Mouse (Mus musculus): ENCODE results near the gene Ntf5. TPM values are rescaled to one million over a fixed set of nuclear protein-coding genes. Genes with fewer than 3 reads are reported as not detected.
"Not testable (repeated sequence)": the region's sequence is repeated elsewhere in the genome, so short reads cannot be mapped to it uniquely, and the experiment has no call there.

Gene Ntf5
- polyA plus RNA-seq, 1 experiment from 2014 or later = 0.43 TPM

DNA sequence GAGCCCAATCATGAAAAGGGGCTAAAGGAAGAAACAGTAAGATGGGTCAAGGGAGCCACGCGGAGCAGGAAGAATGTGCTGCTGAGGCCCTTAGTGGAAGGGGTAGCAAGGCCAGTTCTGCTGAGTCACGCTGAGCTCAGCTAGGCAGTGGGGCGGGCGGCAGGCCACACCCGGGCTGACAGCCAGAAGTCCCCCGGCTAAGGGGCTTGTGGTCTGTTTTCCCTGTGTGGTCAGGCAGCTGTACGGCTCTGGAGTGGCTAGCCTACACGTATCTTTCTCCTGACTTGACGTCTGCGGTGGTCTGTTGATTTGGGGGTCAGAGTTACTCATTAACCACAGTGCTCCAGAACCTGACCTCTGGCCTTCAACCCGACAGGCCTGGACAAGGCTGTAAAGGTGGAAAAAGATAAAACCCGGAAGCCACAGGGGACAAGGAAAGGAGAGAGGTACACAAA, 47.4 kb downstream of the Ntf5 start:
- no peak overlapping the region for H3K9ac ChIP-seq (replicated peaks)
- H3K4me2 ChIP-seq (replicated peaks) = peak overlapping the region; percentile 52; the same call in 1 of the 2 replicates
- 53% methylated on average over 13 of the region's 13 CpGs for WGBS
- no peaks in the 10 kb centered on the region for H3K9me3 ChIP-seq
- H3K27ac ChIP-seq (replicated peaks) = peak overlapping the region; percentile 93
- no peak for ATAC-seq (ENCODE audit: low FRiP score, low read depth)
- no peak overlapping the region for H3K4me3 ChIP-seq
- H3K36me3 ChIP-seq = peaks cover 63% of the 10 kb centered on the region
- H3K4me1 ChIP-seq = peaks cover 50% of the 10 kb centered on the region
- no peaks in the 10 kb centered on the region for H3K27me3 ChIP-seq

DNA sequence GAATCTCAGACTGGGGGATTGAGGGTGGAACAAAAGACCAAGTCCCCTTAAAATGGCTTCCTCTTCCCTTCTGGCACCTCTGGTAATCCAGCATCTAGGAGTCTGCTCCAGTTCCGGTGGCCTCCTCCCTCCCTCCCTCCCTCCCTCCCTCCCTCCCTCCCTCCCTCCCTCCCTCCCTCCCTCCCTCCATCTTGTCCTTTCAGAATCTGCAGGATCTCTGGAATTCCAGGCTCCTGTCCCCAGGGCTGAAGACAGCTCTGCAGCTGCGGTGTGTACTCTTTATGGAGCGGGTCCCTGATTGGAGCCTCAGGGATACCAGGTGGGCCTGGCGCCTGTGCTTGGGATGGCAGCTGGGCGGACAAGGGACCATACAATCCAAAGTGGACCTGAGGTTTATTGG, 47.8 kb downstream of the Ntf5 start:
- Histone ChIP-seq H3K4me2 (replicated peaks) (0 out of 2 replicates have a peak overlapping the region, but pooled peaks have one; percentile 52), H3K27me3 (no peaks in the 10 kb centered on the region), H3K4me3 (no peak overlapping the region), H3K27ac (replicated peaks) (peak overlapping the region; percentile 93), H3K4me1 (peaks cover 54% of the 10 kb centered on the region), H3K9ac (replicated peaks) (no peak overlapping the region), H3K36me3 (peaks cover 63% of the 10 kb centered on the region), H3K9me3 (no peaks in the 10 kb centered on the region)
- no peak for ATAC-seq (ENCODE audit: low FRiP score, low read depth)
- WGBS = 73% methylated on average over 5 of the region's 5 CpGs

DNA sequence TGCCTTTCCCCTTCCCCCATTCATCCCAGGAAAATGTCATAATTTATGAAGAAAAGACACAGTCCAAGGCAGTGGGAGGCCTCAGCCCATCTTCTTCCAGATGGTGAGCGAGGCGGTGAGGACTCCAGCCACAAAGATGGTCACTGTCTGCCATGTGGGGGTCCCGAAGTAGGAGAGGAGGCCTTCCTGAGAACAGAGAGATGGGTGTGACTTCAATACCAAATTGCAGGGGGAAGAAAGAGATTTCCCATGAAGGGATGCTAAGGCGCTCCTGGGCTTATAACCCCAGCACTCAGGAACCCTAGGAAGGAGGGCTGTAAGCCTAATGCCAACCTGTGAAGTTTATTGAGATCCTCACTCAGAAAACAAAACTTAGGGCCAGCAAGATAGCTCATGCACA, 48.3 kb downstream of the Ntf5 start:
- ATAC-seq (ENCODE audit: low FRiP score, low read depth) = no peak
- no peak overlapping the region for H3K4me3 ChIP-seq
- H3K27me3 ChIP-seq = no peaks in the 10 kb centered on the region
- no peak overlapping the region for H3K4me2 ChIP-seq (replicated peaks)
- no peak overlapping the region for H3K9ac ChIP-seq (replicated peaks)
- H3K36me3 ChIP-seq = peaks cover 60% of the 10 kb centered on the region
- peak overlapping the region; percentile 93 for H3K27ac ChIP-seq (replicated peaks)
- no peaks in the 10 kb centered on the region for H3K9me3 ChIP-seq
- H3K4me1 ChIP-seq = peaks cover 50% of the 10 kb centered on the region
- 95% methylated on average over 4 of the region's 4 CpGs for WGBS

DNA sequence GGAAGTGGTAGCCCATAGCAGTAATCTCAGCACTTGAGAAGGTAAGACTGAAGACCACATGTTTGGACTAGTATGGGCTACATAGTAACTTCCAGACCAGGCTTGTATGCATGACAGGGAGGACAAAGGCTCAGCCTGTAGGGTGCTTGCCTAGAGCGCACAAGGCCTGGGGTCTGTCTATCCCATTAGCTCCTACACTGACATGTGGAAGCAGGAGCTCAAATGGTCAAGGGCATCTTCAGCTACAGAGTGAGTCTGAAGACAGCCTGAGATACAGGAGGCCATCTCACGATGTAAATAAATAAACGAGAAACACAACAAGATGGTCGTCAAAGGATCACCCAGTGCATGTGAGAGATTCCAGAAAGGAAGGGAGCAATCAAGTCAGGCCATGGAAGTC, 48.8 kb downstream of the Ntf5 start:
- no peak overlapping the region for H3K4me3 ChIP-seq
- no peak overlapping the region for H3K27ac ChIP-seq (replicated peaks)
- H3K4me1 ChIP-seq = peaks cover 49% of the 10 kb centered on the region
- 94% methylated on average over 4 of the region's 4 CpGs for WGBS
- ATAC-seq (ENCODE audit: low FRiP score, low read depth) = no peak
- H3K27me3 ChIP-seq = no peaks in the 10 kb centered on the region
- peaks cover 55% of the 10 kb centered on the region for H3K36me3 ChIP-seq
- no peak overlapping the region for H3K4me2 ChIP-seq (replicated peaks)
- H3K9ac ChIP-seq (replicated peaks) = no peak overlapping the region
- no peaks in the 10 kb centered on the region for H3K9me3 ChIP-seq

DNA sequence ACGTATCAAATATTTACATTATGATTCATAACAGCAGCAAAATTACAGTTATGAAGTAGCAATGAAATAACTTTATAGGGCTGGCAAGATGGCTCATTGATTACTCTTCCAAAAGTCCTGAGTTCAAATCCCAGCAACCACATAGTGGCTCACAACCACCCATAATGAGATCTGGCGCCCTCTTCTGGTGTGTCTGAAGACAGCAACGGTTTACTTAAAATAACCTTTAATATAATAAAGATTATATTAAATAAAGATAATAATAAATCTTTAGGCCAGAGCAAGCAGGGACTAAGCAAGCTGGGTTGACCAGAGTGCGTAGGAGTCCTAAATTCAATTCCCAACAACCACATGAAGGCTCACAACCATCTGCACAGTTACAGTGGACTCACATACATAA, 49.4 kb downstream of the Ntf5 start:
- ATAC-seq (ENCODE audit: low FRiP score, low read depth); H3K9ac ChIP-seq (replicated peaks); H3K4me2 ChIP-seq (replicated peaks); H3K27me3 ChIP-seq; H3K4me3 ChIP-seq; H3K9me3 ChIP-seq; H3K27ac ChIP-seq (replicated peaks): not testable (repeated sequence)
- peaks cover 44% of the 10 kb centered on the region for H3K4me1 ChIP-seq
- peaks cover 49% of the 10 kb centered on the region for H3K36me3 ChIP-seq
- WGBS = 81% methylated on average over 4 of the region's 4 CpGs

DNA sequence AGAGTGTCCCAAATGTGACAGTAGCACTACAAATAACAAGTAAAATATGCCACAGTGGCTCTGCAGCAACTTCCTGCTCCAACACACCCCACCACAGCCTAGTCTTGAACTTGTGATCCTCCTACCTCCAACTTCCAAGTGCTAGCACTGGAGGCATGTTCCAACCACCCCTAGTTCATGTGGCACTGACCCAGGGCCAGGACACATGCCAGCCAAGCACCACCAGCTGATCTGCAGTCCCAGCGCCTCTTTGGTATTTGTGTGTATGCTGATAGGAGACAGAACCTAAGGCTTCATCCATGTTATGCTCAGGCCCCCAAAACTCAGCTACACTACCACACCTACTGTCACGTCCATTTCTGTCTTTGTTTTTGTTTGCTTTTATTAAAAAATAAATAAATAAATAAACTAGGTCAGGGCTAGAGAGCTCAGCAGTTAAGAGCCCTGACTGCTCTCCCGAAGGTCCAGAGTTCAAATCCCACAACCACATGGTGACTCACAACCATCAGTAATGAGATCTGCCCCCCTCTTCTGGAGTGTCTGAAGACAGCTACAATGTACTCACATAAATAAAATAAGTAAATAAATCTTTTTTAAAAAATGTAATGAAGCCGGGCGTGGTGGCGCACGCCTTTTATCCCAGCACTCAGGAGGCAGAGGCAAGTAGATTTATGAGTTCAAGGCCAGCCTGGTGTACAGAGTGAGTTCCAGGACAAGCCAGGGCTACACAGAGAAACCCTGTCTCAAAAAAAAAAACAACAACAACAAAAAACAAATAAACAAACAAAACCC, 50.7 kb downstream of the Ntf5 start:
- H3K36me3 ChIP-seq = peaks cover 43% of the 10 kb centered on the region
- H3K27ac ChIP-seq (replicated peaks) = no peak overlapping the region
- H3K4me3 ChIP-seq = no peak overlapping the region
- no peaks in the 10 kb centered on the region for H3K27me3 ChIP-seq
- H3K4me1 ChIP-seq = peaks cover 38% of the 10 kb centered on the region
- H3K9ac ChIP-seq (replicated peaks) = no peak overlapping the region
- WGBS = 97% methylated on average over 7 of the region's 7 CpGs
- no peaks in the 10 kb centered on the region for H3K9me3 ChIP-seq
- ATAC-seq (ENCODE audit: low FRiP score, low read depth) = no peak
- no peak overlapping the region for H3K4me2 ChIP-seq (replicated peaks)

DNA sequence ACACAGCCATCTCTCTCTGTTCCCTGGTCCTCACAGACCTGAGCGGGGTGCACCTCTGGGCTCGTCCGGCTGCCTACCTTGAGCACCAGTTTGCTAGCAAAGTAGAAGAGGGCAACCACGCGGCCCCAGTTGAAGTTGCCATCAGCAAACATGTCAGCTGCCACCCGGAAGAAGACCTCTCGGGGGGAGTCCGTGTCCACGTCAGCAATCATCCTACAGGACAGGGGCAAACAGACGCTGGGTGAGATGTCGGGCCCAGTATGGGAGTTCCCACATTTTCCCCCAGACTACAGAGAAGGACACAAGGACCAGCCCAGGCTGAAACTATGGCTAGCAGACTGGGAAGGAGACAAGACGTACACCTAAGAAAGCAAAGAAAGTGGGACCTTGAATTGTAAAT, 51.6 kb downstream of the Ntf5 start:
- no peak overlapping the region for H3K4me3 ChIP-seq
- ATAC-seq (ENCODE audit: low FRiP score, low read depth) = no peak
- no peak overlapping the region for H3K9ac ChIP-seq (replicated peaks)
- peaks cover 36% of the 10 kb centered on the region for H3K4me1 ChIP-seq
- H3K27ac ChIP-seq (replicated peaks) = no peak overlapping the region
- H3K4me2 ChIP-seq (replicated peaks) = peak overlapping the region; percentile 89; the same call in 1 of the 2 replicates
- no peaks in the 10 kb centered on the region for H3K27me3 ChIP-seq
- H3K36me3 ChIP-seq = peaks cover 43% of the 10 kb centered on the region
- WGBS = 96% methylated on average over 12 of the region's 12 CpGs
- H3K9me3 ChIP-seq = no peaks in the 10 kb centered on the region

DNA sequence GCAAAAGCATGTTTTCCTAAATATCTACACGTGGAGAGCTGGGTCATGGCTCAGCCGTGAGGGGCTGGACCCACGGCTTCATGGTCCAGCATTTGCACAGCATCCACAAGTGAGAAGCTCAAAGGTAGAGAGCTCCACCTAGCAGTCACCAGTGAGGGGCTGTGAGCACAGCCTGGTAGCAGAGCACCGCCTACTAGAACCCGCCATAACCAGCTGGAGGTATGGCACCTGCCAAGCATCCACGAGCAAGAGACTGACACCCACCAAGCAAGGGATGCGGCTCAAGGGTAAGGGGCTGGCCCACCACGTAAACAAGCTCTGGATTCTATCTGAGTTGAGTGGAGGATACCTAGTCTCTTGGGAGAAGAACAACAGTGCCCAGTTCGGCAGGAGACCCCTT, 52.1 kb downstream of the Ntf5 start:
- WGBS = 83% methylated on average over 9 of the region's 9 CpGs
- Histone ChIP-seq H3K9ac (replicated peaks) (peak overlapping the region; percentile 87), H3K27ac (replicated peaks) (no peak overlapping the region)

DNA sequence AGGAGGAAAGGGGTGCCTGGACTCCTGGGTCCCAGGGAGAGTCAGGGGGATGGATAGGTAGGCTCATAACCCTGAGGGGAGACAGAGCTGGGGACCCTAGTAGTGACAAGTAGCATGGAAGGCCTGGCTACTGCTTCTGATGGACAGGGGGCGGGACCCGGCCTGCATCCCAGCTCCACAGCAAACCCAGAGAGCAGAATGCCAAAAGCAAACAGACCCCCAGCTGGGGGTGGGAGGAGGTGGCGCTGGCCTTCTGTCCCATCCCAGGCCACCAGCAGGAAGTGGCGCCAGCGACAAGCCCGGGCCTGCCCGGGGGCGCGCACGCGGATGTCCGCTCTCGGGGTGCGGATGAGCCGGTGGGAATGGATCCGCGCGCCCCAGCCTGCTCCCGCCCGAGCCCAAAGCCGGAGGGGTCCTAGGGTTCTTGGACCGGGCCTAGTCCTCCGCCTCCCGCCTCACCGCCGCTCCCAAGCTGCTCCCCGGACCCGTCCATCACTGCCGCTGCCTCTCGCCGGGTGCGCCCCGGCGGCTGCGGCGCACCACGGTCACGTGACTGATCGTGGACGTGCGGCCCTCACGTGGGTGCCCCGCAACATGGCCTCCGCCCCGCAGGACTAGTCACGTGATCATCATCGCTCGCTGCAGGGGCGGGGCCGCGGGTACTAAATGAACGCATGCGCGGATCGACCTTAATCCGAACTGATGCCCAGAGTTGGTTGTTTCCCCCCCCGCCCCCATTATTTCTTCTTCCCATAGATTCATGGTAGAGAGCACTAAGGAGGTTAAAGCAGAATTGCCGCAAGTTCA, 53.0 kb downstream of the Ntf5 start, which contains the start of gene Bax:
Bax (minus strand) TSS at position 616 of the 807 bp plus-strand sequence.
- peak within 1 kb of the TSS; percentile 77 for H3K4me3 ChIP-seq
- H3K9me3 ChIP-seq = no peaks in the 10 kb centered on the region
- WGBS = under 1% methylated on average over 46 of the region's 58 CpGs
- H3K36me3 ChIP-seq = peaks cover 40% of the 10 kb centered on the region
- H3K4me2 ChIP-seq (replicated peaks) = peak within 1 kb of the TSS; percentile 89
- H3K4me1 ChIP-seq = peaks cover 23% of the 10 kb centered on the region
- H3K27me3 ChIP-seq = no peaks in the 10 kb centered on the region
- ATAC-seq (ENCODE audit: low FRiP score, low read depth) = peak; percentile 77
- peak within 1 kb of the TSS; percentile 87 for H3K9ac ChIP-seq (replicated peaks)
- peak within 1 kb of the TSS; percentile 67 for H3K27ac ChIP-seq (replicated peaks)

More for the DNA sequence above, 52.1 kb downstream of the Ntf5 start:
- no peak for ATAC-seq (ENCODE audit: low FRiP score, low read depth)
- Histone ChIP-seq H3K4me3 (peak overlapping the region; percentile 77), H3K4me1 (peaks cover 32% of the 10 kb centered on the region), H3K27me3 (no peaks in the 10 kb centered on the region), H3K4me2 (replicated peaks) (peak overlapping the region; percentile 89), H3K36me3 (peaks cover 43% of the 10 kb centered on the region), H3K9me3 (no peaks in the 10 kb centered on the region)

Small RNA genes lying within 50 kb of the gene (microRNA-seq; reads per million reads assigned to microRNA genes)
- not detected for gene Gm22133

Other genes starting within 250 kb of the Ntf5 start
- 0.61 and 1.0 TPM in 2 replicates for gene Slc17a7, start 249.7 kb upstream of the Ntf5 start, polyA plus RNA-seq (2016; fragmentation: Nextera tagmentation; extraction: Ambion mirVana)
- not detected in 2 replicates for gene Gfy, start 234.1 kb upstream of the Ntf5 start, polyA plus RNA-seq (2016; fragmentation: Nextera tagmentation; extraction: Ambion mirVana)
- 1.3 and 2.4 TPM in 2 replicates for gene Pth2, start 232.7 kb upstream of the Ntf5 start, polyA plus RNA-seq (2016; fragmentation: Nextera tagmentation; extraction: Ambion mirVana)
- gene Ccdc155, start 208.8 kb upstream of the Ntf5 start, polyA plus RNA-seq (2016; fragmentation: Nextera tagmentation; extraction: Ambion mirVana) = 0.63 and 0.75 TPM in 2 replicates
- 1.0 and 1.4 TPM in 2 replicates for gene Dkkl1, start 201.5 kb upstream of the Ntf5 start, polyA plus RNA-seq (2016; fragmentation: Nextera tagmentation; extraction: Ambion mirVana)
- gene Tead2, start 197.9 kb upstream of the Ntf5 start, polyA plus RNA-seq (2016; fragmentation: Nextera tagmentation; extraction: Ambion mirVana) = 237 and 248 TPM in 2 replicates
- gene Cd37, start 174.6 kb upstream of the Ntf5 start, polyA plus RNA-seq (2016; fragmentation: Nextera tagmentation; extraction: Ambion mirVana) = 1.3 and 1.7 TPM in 2 replicates
- gene Slc6a16, start 172.6 kb upstream of the Ntf5 start, polyA plus RNA-seq (2016; fragmentation: Nextera tagmentation; extraction: Ambion mirVana) = 0.14 TPM in 1 of 2 replicates, not detected in the other
- gene Slc6a21, start 136.2 kb upstream of the Ntf5 start, polyA plus RNA-seq (2016; fragmentation: Nextera tagmentation; extraction: Ambion mirVana) = not detected in 2 replicates
- gene Trpm4, start 79.9 kb upstream of the Ntf5 start, polyA plus RNA-seq (2016; fragmentation: Nextera tagmentation; extraction: Ambion mirVana) = 7.9 and 8.2 TPM in 2 replicates
- 0.24 TPM in 1 of 2 replicates, not detected in the other for gene Hrc, start 78.4 kb upstream of the Ntf5 start, polyA plus RNA-seq (2016; fragmentation: Nextera tagmentation; extraction: Ambion mirVana)
- 15.0 and 15.4 TPM in 2 replicates for gene Ppfia3, start 46.7 kb upstream of the Ntf5 start, polyA plus RNA-seq (2016; fragmentation: Nextera tagmentation; extraction: Ambion mirVana)
- 2.6 and 2.9 TPM in 2 replicates for gene Lin7b, start 43.1 kb upstream of the Ntf5 start, polyA plus RNA-seq (2016; fragmentation: Nextera tagmentation; extraction: Ambion mirVana)
- 294 and 300 TPM in 2 replicates for gene Snrnp70, start 18.0 kb upstream of the Ntf5 start, polyA plus RNA-seq (2016; fragmentation: Nextera tagmentation; extraction: Ambion mirVana)
- gene Kcna7, start 8.0 kb upstream of the Ntf5 start, polyA plus RNA-seq (2016; fragmentation: Nextera tagmentation; extraction: Ambion mirVana) = not detected in 2 replicates
- not detected in 2 replicates for gene Lhb, start 7.1 kb downstream of the Ntf5 start, polyA plus RNA-seq (2016; fragmentation: Nextera tagmentation; extraction: Ambion mirVana)
- gene Gys1, start 21.1 kb downstream of the Ntf5 start, polyA plus RNA-seq (2016; fragmentation: Nextera tagmentation; extraction: Ambion mirVana) = 29.7 and 32.4 TPM in 2 replicates
- 140 and 153 TPM in 2 replicates for gene Ruvbl2, start 24.4 kb downstream of the Ntf5 start, polyA plus RNA-seq (2016; fragmentation: Nextera tagmentation; extraction: Ambion mirVana)
- 5,715 and 6,077 TPM in 2 replicates for gene Ftl1, start 46.2 kb downstream of the Ntf5 start, polyA plus RNA-seq (2016; fragmentation: Nextera tagmentation; extraction: Ambion mirVana)
- gene Bax, start 53.2 kb downstream of the Ntf5 start, polyA plus RNA-seq (2016; fragmentation: Nextera tagmentation; extraction: Ambion mirVana) = 241 and 250 TPM in 2 replicates
- gene Tulp2, start 68.2 kb downstream of the Ntf5 start, polyA plus RNA-seq (2016; fragmentation: Nextera tagmentation; extraction: Ambion mirVana) = 0.22 TPM in 2 replicates
- gene Gm45808, start 73.1 kb downstream of the Ntf5 start, polyA plus RNA-seq (2016; fragmentation: Nextera tagmentation; extraction: Ambion mirVana) = not detected in 2 replicates
- gene Dhdh, start 75.1 kb downstream of the Ntf5 start, polyA plus RNA-seq (2016; fragmentation: Nextera tagmentation; extraction: Ambion mirVana) = 3.2 and 3.6 TPM in 2 replicates
- 102 and 106 TPM in 2 replicates for gene Nucb1, start 96.7 kb downstream of the Ntf5 start, polyA plus RNA-seq (2016; fragmentation: Nextera tagmentation; extraction: Ambion mirVana)
- gene Ppp1r15a, start 112.6 kb downstream of the Ntf5 start, polyA plus RNA-seq (2016; fragmentation: Nextera tagmentation; extraction: Ambion mirVana) = 15.4 and 18.5 TPM in 2 replicates
- 0.70 and 0.96 TPM in 2 replicates for gene Plekha4, start 112.6 kb downstream of the Ntf5 start, polyA plus RNA-seq (2016; fragmentation: Nextera tagmentation; extraction: Ambion mirVana)
- gene Hsd17b14, start 141.2 kb downstream of the Ntf5 start, polyA plus RNA-seq (2016; fragmentation: Nextera tagmentation; extraction: Ambion mirVana) = 0.78 TPM in 1 of 2 replicates, not detected in the other
- gene Bcat2, start 156.5 kb downstream of the Ntf5 start, polyA plus RNA-seq (2016; fragmentation: Nextera tagmentation; extraction: Ambion mirVana) = 23.2 and 23.8 TPM in 2 replicates
- not detected in 2 replicates for gene Fgf21, start 201.8 kb downstream of the Ntf5 start, polyA plus RNA-seq (2016; fragmentation: Nextera tagmentation; extraction: Ambion mirVana)
- gene Fut1, start 203.6 kb downstream of the Ntf5 start, polyA plus RNA-seq (2016; fragmentation: Nextera tagmentation; extraction: Ambion mirVana) = not detected in 2 replicates
- 0.18 and 0.31 TPM in 2 replicates for gene Izumo1, start 208.1 kb downstream of the Ntf5 start, polyA plus RNA-seq (2016; fragmentation: Nextera tagmentation; extraction: Ambion mirVana)
- 10.7 and 11.6 TPM in 2 replicates for gene Rasip1, start 213.8 kb downstream of the Ntf5 start, polyA plus RNA-seq (2016; fragmentation: Nextera tagmentation; extraction: Ambion mirVana)
- 2.3 and 2.7 TPM in 2 replicates for gene Mamstr, start 226.3 kb downstream of the Ntf5 start, polyA plus RNA-seq (2016; fragmentation: Nextera tagmentation; extraction: Ambion mirVana)